Mouse (Mus musculus): ENCODE data around the gene Entpd7.

The Entpd7 gene

DNA sequence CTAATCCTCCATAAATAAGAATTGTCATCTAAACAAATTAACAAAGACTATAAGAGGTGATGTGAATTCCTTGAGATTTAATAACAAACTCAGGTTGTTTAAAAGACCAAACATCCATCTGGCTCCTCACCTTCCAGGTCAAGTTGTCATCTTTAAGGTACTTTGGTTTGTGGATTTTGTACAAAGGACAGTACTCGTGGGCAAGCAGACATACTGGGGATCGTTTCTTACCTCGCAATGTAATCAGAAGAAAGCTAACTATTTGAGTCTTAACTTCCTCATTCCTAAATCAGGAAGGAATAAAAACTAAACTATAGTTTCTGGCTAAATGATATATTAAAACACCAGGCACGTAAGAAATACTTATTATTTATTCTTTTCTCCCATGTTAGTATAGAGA lies 81.1 kb downstream of the Entpd7 start:
- DNase-seq (ENCODE audit: extremely low spot score) = no peak

DNA sequence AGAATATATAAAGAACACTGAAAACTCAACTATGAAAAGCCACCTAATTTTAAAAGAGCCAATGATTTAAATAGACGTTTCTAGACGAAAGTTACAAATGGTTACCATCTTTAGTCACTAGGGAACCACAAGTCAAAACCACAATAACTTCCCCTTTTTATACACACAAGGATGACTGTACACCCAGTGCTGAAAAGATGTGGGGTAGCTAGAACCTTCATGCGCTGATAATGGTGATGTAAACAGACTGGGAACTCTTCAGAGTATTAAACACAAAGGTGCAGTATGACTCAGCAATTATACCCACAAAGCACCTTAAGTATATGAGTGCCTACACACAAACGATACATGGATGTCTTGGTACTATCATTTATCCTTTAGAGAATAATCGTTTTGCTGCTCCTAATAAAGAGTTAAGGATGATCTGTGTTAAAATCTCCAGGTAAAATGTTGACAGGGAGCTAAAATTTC lies 82.1 kb downstream of the Entpd7 start:
- no peak for DNase-seq (ENCODE audit: extremely low spot score)

DNA sequence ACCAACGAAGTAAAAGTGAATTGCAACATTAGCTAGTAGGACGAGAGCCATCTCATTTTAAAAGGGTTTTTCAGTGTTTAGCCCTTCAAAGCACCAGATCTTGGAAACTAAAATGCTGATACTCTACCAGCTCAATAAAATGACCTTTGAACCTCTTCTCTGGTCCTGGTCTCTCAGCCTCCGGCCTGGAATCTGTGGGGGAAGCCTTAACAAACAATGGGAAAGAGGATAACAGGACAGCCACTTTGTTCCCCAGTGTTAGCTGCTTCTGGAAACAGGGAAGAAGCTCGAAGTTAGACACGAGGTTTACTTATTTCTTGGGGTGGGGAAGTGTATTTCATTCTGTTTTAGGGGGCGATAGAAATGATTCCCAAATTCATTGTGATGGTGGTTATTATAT lies 82.8 kb downstream of the Entpd7 start:
- DNase-seq (ENCODE audit: extremely low spot score) = no peak

DNA sequence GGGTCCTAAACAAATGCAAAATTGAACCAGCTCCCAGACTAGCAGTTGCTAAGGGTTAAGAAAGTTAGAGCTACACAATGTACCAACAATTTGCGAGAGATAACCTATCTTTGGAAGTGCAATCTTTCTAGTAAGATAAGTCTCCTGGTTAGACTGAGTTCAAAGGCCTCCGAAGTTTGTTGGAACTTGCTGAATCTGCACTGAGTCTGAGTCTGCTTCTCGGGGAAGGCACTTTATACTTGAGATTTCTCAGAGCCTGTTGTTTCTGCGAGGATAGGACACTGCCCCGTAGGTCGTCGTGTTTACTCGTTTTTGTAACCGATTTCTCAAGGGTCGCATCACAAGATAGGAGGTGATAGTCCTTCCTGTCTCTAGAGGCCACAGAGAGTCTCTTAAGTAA lies 86.0 kb downstream of the Entpd7 start:
- DNase-seq (ENCODE audit: extremely low spot score) = no peak

DNA sequence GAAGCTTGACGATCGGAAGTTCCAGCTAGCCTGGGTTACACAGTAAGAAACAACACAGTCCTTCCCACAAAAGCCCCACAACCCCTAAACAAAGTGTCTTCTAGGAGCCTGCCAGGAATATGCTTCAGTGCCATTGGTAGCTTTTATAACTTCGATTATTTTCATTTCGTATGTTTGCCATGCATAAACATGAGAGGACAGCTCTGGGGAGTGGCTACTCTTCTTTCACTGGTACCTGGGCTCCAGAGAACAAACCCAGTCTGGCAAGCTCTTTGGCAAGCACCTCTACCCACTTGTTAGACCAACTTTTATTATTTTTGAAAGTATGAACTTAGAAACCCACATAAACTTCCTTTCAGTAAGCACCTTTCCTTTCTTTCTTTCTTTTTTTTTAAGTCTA lies 87.1 kb downstream of the Entpd7 start:
- DNase-seq (ENCODE audit: extremely low spot score) = no peak

DNA sequence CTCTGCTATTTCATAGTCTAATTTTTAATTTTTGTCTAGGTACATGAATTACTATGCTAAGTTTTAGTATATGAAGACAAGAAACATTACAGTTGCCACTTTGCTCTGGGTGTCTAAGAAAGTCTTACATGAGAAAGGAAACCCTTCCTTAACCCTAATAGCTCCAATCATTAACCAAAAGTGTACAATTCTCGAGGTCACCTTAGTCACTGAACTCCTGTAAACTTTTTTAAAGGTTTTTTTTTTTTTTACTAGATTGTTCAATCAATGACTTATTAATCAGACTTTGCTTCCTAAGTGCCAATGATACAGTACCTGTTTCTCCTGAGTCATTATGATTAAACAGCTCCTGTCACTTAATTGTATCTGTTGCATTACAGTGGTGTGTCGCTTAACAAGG lies 87.8 kb downstream of the Entpd7 start:
- no peak for DNase-seq (ENCODE audit: extremely low spot score)

DNA sequence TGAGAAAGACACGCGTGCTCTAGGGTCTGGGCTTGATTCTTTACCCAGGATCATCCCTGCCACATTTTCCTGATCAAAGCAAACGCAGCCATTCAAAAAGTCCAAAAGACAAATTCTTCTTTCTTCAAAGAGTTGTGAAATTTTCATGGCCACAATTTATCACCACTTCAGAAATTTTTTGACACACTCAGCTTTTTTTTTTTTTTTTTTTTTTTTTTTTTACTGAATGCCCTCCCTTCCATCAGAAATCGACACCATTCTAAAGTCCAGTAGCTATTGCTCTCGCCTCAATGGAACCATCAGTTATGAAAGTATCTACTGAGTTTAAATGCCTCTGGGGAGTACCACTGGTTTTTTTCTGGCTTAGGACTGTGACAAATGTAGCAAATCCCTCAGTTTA lies 90.9 kb downstream of the Entpd7 start:
- no peak for DNase-seq (ENCODE audit: extremely low spot score)

DNA sequence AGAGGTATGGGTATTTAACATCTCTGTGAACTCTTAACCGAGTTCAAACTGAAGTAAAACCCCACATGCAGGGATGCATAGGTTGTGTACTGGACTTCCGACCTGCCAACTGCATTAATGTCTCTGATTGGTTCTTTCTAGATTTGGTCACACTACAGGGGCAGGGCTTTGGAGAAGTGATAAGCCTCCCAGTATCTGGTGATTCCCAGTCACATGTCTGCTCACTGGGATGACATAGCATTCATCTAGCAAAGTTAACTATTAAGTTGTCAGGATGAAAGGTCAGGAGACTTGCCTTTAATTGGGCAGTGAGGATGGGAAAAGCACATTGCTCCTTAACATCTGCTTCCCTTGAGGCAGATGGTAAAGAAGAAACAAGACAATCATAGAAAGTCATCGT lies 92.5 kb downstream of the Entpd7 start, which contains the start of gene Abcc2:
Abcc2 (plus strand) TSS at position 213 of the 400 bp plus-strand sequence.
- DNase-seq (ENCODE audit: extremely low spot score) = no peak

Data from embryo, embryonic 9.5 days (tissue).